Mouse (Mus musculus) frontal cortex, adult (tissue): ENCODE data around the gene Mdfi.

Source experiments
- ATAC-seq: cut with Nextera tagmentation; 2 replicates; pipeline ENCODE4 v1.9.2; 2017; ENCODE audit warnings: mild to moderate bottlenecking, moderate library complexity, mixed read lengths; ENCODE audit not compliant: low TSS enrichment

Mdfi gene

DNA sequence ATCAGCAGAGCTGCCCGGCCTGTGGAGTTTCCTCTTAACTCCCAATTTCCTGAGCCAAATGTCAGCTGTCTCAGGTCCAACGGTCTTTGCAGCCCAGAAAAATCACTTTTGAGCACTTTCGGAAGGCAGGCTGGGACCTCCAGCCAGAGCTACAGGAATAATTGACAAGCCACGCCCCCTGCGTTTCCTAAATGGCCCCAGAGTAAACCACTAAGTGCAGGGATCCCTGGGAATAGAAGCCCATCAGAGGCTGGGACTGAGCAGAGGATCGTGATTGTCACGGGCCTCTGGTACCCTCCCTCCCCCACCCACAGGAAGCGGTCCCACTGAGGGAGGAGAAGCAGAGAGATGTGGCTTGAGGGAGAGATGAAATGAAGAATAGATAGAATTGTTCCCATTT, 31.7 kb downstream of the Mdfi start:
- ATAC-seq: no peak

DNA sequence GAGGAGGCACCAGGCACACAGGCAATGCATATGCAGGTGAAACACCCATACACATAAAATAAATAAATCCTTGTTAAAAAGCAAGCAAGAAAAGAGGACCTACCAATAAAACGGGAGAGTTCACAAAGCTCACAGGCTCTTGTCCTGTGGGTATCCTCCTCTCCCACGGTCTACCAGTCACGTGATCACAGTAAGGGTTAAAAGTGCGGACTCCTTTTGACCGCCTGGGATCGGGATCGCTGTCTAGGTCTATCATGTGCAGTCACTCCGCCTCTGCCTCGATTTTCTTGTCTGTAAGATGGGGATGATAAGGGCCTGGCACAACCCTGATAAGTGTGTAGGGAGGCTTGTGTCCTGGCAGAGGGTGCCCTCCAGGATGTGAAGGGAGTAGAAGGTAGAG, 37.1 kb downstream of the Mdfi start:
- no peak for ATAC-seq

DNA sequence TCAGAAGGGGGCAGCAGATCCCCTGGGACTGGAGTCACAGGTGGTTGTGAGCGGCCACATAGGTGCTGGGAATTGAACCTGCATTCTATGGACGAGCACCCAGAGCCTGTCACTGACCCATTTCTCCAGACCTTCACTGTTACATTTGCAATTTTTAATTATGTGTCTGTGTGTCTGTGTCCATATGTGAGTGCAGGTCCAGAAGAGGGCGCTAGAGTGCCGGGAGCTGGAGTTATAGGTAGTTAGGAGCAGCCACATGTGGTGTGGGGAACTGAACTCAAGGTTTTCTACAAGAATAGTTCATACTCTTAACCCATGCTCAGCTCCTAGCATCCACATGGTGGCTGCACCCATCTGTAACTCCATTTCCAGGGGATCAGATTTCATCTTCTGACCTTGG, 37.5 kb downstream of the Mdfi start:
- ATAC-seq: no peak

DNA sequence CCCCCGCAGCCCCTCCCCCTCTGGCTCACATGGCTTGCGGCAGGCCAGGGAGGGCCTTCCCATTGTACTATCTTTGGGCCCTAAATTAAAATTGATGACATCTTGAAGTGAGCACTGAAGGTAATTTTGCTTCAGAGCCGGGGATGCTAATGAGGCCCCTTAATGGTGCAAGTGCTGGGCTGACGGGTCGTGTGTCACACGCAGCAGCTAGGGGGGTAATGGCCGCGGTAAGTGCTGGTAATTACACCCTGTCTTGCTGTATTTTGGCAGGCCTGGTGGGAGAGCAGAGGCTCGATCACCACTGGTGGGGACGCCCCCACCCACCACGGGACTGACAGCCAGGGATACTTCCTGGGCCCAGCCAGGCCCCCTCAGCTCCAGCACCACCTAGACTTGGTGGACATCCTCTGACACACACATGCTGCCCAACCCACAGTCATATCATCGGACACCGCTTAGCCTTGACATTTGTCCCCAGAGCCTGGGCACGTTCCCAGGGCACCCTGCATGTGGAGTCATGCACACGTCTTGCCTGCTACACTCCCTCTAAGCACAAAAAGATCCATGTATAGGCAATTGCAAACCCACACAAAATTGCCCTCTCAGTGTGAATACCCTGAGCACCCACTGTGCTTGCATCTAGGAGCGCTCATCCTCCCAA, 38.2 kb downstream of the Mdfi start:
- no peak for ATAC-seq

DNA sequence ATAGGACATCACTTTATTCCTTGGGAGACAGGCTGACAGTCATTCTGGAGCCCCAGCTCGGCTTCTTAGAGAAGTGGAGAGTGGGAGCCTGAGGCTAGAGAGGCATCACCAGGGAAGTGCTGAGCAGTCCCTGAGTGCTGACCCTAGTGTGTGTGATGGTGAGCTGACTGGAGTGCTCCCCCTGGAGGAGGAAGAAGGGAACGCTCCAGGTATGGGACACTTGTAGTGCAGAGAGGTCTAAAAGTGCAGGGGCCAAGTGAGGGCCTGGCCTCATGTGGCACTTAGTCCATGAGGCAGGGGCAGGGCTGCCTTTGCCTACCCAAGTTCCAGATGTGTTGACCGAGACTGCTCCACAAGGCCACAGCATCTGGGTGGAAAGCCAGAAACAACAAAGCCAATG, 39.0 kb downstream of the Mdfi start:
- ATAC-seq: peak; percentile 39; the same call in 1 of the 2 replicates

DNA sequence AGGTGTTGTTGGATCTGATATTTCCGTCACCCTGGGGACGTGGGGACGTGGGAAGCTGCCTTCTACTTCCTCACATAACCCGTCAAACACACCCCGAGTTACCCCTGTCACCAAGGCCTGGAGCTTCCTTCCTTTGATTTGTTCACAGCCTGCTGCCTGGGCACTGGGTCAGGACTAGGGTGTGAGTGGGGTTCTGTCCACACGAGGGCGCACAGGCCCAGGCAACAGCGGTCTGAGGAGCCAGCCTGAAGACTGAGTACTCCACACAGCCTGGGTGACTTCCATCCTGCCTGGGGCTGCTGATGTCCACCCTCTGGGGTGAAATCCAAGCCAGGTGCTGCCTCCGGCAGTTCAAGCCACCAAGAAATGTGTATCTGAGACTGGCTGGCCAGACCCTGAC, 41.1 kb downstream of the Mdfi start:
- ATAC-seq: peak; percentile 83

DNA sequence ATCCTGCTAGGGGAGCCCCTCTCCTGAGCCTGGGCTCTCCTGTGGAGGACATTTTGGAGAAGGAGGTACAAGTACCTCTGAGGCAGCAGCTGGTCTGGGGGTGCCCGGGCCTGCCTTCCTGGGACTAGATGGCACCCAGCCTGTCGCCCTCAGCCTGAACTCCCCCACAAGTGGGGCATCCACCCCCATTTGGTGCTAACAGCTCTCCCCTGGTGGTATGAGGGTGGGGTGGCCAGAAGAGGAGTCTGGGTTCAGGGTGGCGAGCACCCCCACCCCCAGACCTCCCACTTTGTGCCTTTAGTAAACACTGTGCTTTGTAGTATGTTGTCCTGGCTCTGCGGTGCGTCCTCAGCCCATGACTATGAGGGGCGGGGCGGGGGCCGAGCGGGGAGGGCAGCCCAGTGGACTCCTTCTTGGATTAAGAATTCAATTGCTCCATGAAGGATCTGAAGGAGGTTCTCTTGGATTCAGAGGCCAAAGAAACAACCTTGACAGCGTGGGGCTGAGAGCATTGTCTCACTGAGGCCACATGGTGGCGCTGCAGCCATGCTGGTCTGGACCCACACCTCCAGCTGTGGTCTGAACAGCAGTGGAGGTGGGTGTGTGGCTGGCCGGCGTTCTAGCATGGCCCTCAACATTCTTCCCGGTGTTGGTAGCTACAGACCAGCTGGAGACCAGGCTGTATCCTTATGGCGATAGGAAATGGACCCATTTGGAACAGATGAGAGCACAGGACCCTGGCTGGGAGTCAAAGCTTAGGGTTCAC, 42.2 kb downstream of the Mdfi start:
- peak; percentile 76; the same call in 1 of the 2 replicates for ATAC-seq

DNA sequence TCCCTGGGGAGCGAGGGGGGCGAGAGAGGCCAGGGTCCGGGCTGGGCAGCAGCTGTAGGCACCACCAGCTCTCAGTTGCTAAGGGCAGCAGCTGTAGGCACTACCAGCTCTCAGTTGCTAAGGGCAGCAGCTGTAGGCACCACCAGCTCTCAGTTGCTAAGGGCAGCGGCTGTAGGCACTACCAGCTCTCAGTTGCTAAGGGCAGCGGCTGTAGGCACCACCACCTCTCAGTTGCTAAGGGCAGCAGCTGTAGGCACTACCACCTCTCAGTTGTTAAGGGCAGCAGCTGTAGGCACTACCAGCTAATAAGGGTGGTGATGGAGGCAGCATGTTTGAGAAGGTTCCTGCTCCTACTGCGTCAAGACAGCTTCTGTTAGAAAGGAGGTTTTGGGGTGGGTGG, 45.5 kb downstream of the Mdfi start:
- no peak for ATAC-seq

DNA sequence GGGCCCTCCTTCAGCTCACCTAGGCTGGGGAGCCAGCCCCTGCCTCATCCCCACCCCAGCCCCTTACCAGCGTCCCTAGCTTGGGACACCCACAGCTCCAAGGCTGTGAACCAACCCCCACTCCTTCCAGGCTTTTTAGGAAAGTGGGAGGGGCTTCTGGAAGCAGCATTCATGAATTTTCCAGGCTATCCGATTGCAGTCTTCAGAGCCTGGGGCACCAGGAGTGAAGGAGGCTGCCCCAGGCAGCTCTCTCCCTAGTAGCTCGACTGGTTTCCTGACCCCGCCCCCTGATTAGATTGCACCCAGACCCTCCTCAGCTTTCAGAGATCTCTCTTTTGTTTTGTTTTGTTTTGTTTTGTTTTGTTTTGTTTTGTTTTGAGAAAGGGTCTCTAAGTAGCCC, 46.2 kb downstream of the Mdfi start:
- no peak for ATAC-seq

DNA sequence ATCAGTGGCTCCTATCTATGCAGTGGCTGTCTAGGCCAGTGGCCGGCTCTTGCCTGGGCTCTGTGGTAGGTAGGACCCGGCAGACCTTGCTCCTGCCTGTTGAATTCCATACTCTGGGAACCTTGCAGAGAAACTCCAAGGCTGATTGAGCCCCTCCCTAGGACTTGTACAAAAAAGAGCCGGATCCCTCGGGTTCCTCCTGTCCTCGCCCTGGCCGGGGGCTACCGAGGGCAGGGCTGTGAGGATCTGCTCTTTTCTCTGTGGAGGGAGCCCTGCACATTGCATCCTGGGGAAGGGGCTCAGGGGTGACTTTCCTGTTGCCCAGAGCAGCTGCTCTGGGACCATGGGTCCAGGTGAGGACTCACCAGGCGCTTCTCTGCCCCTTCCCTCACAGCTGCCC, 46.9 kb downstream of the Mdfi start:
- no peak for ATAC-seq

DNA sequence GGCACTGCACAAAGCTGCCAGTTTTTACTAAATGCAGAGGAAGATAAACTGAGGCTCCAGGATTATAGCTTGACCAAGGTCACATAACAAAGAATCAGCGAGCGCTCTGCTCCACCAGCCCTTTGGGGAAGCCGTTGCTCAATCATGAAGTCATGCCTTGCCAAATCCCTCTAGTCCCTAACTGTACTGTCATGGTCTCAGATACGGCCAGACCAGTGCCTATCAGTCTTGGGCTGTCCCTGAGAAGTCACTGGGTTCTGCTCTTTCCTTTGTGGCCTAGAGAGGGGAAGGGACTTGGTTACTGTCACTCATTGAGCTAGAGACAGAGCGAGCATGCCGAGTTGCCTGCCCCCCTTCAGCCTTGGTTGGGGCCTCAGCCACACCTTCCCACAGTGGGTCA, 50.1 kb downstream of the Mdfi start:
- ATAC-seq: no peak

DNA sequence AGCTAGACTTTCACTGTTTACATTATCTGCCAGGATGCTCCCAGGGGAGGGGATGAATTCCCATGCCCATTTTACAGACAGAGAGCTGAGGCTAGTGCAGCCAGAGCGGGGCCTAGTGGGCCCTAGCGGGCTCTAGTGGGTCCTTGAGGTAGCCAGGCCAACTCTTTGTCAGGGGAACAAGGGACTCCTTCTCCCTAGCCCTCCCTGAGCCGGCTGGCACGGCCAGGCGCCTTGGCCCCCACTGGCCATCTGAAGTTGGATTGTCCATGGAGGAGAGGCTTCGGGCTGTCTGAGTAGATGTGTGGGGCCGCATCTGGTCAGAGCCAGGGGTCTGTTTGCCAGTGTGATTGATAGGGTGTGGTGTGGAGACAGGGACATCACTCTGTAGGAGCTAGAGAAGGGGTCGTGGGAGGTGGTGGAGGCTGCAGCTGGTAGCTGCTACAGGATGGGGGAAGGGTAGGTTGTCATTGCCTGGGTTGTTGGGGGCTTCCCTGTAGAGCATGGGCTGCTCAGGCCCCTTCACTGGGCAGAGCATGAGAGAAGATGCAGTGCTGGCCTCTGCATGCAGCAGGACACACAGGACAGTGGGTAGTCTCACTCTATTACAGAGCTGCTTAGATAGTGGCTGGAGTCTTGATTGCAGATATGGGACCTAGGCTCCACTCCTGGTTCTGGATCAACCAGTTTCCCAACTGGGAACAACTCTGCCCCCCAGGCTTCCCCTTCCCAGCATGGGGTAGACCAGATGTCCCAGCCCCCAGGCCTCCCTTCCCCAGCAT, 50.9 kb downstream of the Mdfi start:
- ATAC-seq: no peak

DNA sequence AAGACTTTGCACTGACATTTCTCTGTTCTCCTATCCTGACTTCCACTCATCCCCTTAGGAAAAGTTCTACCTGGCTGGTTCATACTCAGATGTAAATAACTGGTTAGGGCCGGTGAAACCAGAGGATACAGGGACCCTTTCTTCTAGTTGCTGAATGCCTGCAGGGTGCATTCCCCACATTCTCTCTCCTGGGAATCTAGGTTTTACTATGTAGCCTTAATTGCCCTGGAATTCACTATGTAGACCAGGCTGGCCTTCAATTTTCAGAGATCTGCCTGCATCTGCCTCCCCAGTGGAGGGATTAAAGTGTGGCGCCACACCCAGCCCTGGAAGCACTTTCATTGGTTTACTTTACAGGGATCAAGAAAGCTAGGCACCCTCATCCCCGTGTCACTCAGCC, 52.0 kb downstream of the Mdfi start:
- no peak for ATAC-seq

DNA sequence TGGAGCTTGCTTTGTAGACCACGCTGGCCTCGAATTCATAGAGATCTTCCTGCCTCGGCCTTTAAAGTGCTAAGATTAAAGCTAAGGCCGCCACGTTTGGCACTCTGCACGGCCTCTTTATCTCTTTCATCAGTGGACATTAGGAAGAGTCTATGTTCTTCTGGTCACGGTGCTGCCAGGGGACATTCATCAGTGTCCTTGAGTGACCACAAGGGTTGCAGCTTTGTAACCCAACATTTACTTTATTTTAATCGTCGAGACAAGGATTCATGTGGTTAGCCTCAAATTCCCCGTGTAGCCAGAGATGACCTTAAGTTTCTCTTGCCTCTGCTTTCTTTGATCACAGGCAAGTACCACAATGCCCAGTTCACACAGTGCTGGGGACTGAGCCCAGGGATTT, 54.0 kb downstream of the Mdfi start:
- ATAC-seq: no peak

DNA sequence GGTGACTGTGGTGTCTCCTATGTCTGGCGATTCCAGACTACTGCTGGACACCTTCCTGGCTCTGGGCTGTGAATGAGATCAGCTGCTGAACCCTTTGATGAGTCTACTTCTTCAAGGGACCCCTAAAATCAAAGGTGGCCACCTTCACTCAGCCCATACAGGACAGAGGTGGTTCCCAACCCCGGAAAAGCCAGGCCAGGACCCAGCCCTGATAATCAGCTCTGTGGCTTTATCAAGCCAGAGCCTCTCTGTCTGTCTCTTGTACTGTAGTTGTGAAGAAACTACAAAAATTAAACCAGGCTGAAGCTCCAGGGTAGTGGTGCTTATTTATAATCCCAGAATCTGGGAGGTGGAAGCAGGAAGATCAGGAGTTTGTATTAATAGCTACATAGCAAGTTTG, 57.4 kb downstream of the Mdfi start:
- no peak for ATAC-seq

DNA sequence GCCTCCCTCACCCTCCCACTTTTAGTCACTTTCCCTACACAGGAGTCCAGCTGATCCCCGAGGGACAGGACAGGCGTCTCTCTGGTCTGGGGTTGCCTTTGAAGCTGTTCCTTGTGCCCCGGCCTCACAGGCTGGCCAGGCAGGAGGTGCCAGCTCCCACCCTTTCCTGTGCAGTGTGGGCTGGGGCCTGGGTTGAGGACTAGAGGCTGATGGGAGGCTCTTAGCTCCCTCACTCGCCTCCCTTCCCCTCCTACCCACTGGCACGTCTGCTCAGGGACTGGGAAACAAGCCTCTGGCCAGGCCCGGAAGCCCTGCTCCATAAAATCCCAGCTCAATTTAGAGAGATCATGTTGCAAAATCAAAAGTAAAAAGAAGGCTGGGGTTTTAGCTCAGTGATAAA, 60.9 kb downstream of the Mdfi start:
- ATAC-seq: no peak

DNA sequence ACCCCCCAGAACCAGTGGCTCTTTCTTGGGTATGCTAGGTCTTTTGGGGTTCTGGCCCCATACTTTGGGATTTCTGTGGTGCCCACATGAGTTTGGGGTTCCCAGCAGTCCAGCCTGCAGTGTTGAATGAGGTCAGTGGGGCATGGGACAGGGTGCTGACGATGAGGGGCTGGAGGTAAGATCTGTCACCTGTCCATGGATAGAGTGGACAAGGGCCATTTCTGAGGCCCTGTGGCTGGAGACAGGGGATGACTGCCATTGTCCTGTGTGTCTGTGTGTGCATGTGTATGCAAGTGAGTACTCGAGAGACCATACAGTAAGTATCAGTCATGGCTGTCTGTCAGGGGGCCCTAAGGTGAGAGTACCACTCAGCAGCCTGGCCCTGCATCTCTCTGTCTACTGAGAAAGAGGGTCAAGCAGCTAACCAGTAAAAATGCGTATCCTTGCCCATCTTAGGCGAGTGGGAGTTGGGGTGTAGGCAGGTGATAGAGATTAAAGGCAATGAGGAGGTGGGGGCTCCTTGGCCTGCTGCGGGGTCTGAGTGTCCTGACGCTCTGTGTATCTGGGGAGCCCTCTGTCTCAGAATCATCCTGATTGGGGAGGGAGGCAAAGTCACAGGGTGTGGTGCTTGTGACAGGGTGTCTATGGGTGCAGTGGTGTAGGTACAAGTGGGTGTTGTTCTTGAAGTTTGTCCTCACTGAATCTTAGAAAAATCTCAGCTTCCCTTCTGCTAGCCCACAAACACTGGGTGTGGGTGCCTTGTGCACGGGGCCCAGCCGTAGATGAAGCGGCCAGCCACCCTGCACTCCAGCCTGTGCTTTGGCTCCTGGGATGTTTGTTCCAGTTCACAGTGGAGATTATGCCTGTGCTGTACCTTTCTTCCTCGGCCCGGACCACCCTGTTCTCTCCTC, 64.8 kb downstream of the Mdfi start:
- peak; percentile 38; the same call in 1 of the 2 replicates for ATAC-seq

DNA sequence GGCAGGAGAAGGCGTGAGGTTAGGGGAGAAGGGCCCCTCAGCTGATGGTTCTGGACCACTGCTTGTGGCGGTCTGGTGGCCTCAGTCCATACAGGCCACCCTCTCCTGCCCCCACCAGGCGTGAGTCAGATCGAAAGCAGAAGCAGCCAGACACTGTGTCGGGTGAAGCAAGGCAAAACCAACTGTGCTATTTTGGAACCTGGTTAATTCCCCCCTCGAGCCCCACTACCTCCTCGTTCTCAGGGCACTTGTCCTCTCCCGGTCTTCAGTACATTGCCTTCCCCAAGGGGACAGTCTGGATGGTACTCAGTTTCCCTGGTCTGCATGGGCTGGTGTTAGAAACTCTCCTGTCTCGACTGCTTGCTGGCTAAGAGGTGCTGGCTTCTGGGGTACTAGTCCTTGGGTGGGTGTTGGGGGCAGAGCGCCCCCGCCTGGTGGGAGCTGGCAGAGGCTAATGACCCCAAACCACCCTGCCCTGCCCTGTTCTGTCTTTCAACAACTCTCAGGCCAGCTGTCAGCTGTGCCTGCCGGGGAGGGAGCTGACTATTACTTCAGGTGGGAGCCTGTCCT, 65.7 kb downstream of the Mdfi start:
- ATAC-seq: no peak

DNA sequence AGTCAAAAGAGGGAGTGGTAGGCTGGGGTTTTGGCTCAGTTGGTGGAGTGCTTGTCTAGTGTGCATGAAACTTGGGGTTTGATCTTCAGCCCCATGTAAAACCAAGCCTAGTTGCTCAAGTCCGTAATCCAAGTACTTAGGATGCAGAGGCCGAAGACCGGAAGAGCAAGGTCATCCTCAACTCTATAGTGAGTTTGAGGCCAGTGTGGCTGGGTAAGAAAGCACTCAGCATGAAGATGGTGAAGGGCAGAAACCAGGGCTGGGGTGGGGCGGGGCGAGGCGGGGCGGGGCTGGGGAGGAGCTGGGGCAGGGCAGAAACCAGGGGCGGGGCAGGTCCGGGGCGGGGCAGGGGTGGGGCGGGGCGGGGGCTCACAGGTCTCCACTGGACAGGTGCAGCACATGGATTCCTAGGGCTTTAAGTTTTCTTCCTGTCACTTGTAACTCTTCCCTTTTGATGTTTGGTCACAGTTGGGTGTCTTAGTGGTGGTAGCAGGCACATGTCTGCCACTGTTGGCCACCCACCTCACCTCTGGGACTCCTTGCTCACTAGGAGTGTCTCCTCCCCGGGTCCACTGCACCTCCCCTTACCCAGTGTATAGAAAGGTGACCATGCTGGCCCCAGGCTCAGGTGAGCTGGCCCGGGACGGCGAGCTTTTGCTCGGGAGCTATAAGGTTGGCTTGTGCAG, 66.9 kb downstream of the Mdfi start:
- ATAC-seq: no peak

DNA sequence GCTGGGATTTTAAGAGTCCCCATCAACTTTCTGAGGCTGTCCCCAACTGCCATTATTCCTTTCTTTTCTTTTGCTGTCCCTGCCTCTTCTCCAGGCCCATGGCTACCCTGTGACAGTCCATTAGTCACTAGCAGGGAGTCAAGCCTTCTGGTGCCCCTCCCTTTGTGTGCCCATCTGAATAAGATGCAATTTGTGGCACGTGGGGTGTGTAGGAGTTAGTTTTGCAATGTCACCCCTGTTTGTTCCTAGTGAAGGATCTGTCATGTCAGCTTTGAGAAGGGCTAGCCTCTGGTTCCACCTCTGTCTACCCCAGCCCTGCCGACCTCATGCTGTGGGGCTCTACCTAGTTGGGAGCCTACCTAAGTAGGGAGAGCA, 67.4 kb downstream of the Mdfi start:
- no peak for ATAC-seq
